Mouse (Mus musculus) heart, postnatal 14 days (tissue): Measurements from ENCODE around the gene Gm49393. TPM values are rescaled to one million over a fixed set of nuclear protein-coding genes. Genes with fewer than 3 reads are reported as not detected.

Source experiments
- DNase-seq, 2 experiments: peaks; one replicate each; pipeline ENCODE4 v3.0.0; 2021 to 2022
- intact Hi-C: fragments of 180-260 bp; cut with DNase I; formaldehyde crosslinking; loops from one replicate; pipeline ENCODE4 v1.15.1; 2025
- total RNA-seq, 2 experiments: library from RNA; stranded (reverse); gene quantifications; 2 replicates each; pipeline ENCODE4 v1.2.3; 2021

Gm49393 gene
- total RNA-seq, 2 experiments from 2014 or later: not detected

GRCm38 (mm10) chr13:60813722-60814121 is 121.7 kb downstream of the Gm49393 start:
- intact Hi-C loops: no loop called here
- DNase-seq: no peak

GRCm38 (mm10) chr13:60812768-60813167 is 122.6 kb downstream of the Gm49393 start:
- DNase-seq: no peak
- intact Hi-C loops: no loop called here

- intact Hi-C loops: no loop called here
These were observed 125.7 kb downstream of the Gm49393 start for GRCm38 (mm10) chr13:60809690-60810089.

More at GRCm38 (mm10) chr13:60809690-60810089, 125.7 kb downstream of the Gm49393 start:
- no peak for DNase-seq

Other genes starting within 250 kb of the Gm49393 start
- gene BC051665, start 149.2 kb downstream of the Gm49393 start, total RNA-seq: not detected
- gene Ctsll3, start 132.7 kb downstream of the Gm49393 start, total RNA-seq: not detected
- gene 4930486L24Rik, start 71.1 kb downstream of the Gm49393 start, total RNA-seq: 1 to 10 TPM in 1 of 2 experiments, not detected in 1; 1.2 TPM
- 1 to 10 TPM in 1 of 2 experiments, not detected in 1; 1.6 TPM for gene Gm49392, start 38.7 kb downstream of the Gm49393 start, total RNA-seq
- 10 to 100 TPM; 12.6 to 14.8 TPM for gene Ctla2b, start 38.1 kb downstream of the Gm49393 start, total RNA-seq
- gene Tpbpb, start 30.7 kb downstream of the Gm49393 start, total RNA-seq: not detected
- gene Gm49391, start 981 bp upstream of the Gm49393 start, total RNA-seq: under 1 TPM in 1 of 2 experiments, not detected in 1; 0.48 TPM
- 100 to 1,000 TPM; 103 to 113 TPM for gene Ctla2a, start 1.0 kb upstream of the Gm49393 start, total RNA-seq
- gene Tpbpa, start 6.4 kb upstream of the Gm49393 start, total RNA-seq: not detected
- not detected for gene Ctsj, start 70.4 kb upstream of the Gm49393 start, total RNA-seq
- gene Ctsq, start 105.0 kb upstream of the Gm49393 start, total RNA-seq: not detected
- gene Ctsr, start 228.7 kb upstream of the Gm49393 start, total RNA-seq: not detected